Comparison of ENCODE assay signal across 33 mouse cellular contexts in genomic region chr5:137887666-137888065, GRCm38 (mm10). TPM values are rescaled to one million over a fixed set of nuclear protein-coding genes. Genes with fewer than 3 reads are reported as not detected.
"Had no signal": no experiment of that assay in that cellular context is flagged by ENCODE, and none has a peak within 500 bp of the region (broad histone marks: within the 10 kb centered on the region; RNA-seq: fewer than 3 reads in every experiment).

No protein-coding gene starts in this region.

- H3K9me3 ChIP-seq: heart, embryonic 10.5 days; heart, embryonic 12.5 days; hindbrain, embryonic 10.5 days; hindbrain, embryonic 12.5 days; intestine, embryonic 15.5 days; limb, embryonic 10.5 days; limb, embryonic 12.5 days; liver, embryonic 13.5 days had no signal

- H3K36me3 ChIP-seq: heart, embryonic 10.5 days; heart, embryonic 12.5 days; hindbrain, embryonic 10.5 days; hindbrain, embryonic 12.5 days; intestine, embryonic 15.5 days; limb, embryonic 10.5 days; limb, embryonic 12.5 days; liver, embryonic 13.5 days had no signal

- DNase-seq: gastrocnemius, postnatal 25 days; heart, adult 18-20 months; heart, postnatal 10 days; heart, postnatal 4 days; kidney, adult 18-20 months; kidney, adult 8-10 months; kidney, postnatal 10 days; kidney, postnatal 25 days; kidney, postnatal 4 days; liver; liver, embryonic 13.5 days had no signal

- H3K27ac ChIP-seq: heart, embryonic 10.5 days; hindbrain, embryonic 10.5 days; hindbrain, embryonic 12.5 days; hindbrain, embryonic 14.5 days; intestine, embryonic 15.5 days; layer of hippocampus, adult 2 months; left cerebral cortex, adult 2 months; limb, embryonic 10.5 days; limb, embryonic 12.5 days; liver, embryonic 13.5 days had no signal

- H3K4me1 ChIP-seq: heart, embryonic 12.5 days; hindbrain, embryonic 10.5 days; hindbrain, embryonic 12.5 days; intestine, embryonic 15.5 days; limb, embryonic 10.5 days; limb, embryonic 12.5 days; liver, embryonic 13.5 days had no signal

- H3K9ac ChIP-seq: heart, embryonic 12.5 days; hindbrain, embryonic 12.5 days; hindbrain, embryonic 14.5 days; intestine, embryonic 15.5 days; limb, embryonic 12.5 days; liver, embryonic 13.5 days had no signal

- ATAC-seq: hindbrain, embryonic 16.5 days; inflammation-experienced regulatory T-cells, adult 6 months; intestine, embryonic 15.5 days; intestine, postnatal 0 days had no signal

- H3K4me2 ChIP-seq: heart, embryonic 12.5 days; hindbrain, embryonic 12.5 days; hindbrain, embryonic 14.5 days; intestine, embryonic 15.5 days; limb, embryonic 12.5 days; liver, embryonic 13.5 days had no signal

- H3K27me3 ChIP-seq: hindbrain, embryonic 12.5 days; intestine, embryonic 15.5 days; limb, embryonic 12.5 days; liver, embryonic 13.5 days had no signal

- H3K4me3 ChIP-seq: heart, embryonic 10.5 days; heart, embryonic 12.5 days; hindbrain, embryonic 10.5 days; hindbrain, embryonic 12.5 days; intestine, embryonic 15.5 days; layer of hippocampus, adult 2 months; left cerebral cortex, adult 2 months; limb, embryonic 10.5 days; limb, embryonic 12.5 days; liver, embryonic 13.5 days had no signal

RNA-seq across cellular contexts. Expression of gene Pilrb2, which starts 16.1 kb away (rescaled TPM):
- total RNA-seq: gastrocnemius, adult 18-20 months; gastrocnemius, adult 8-10 months; layer of hippocampus, adult 2 months; layer of hippocampus, postnatal 10 days; layer of hippocampus, postnatal 25 days; left cerebral cortex, adult 2 months; left cerebral cortex, postnatal 14 days; left cerebral cortex, postnatal 36 days had no signal
- polyA plus RNA-seq: hindbrain, embryonic 12.5 days; hindbrain, embryonic 14.5 days; hindbrain, embryonic 16.5 days; inflammation-experienced regulatory T-cells, adult 6 months; limb, embryonic 10.5 days; limb, embryonic 12.5 days had no signal

RNA-seq across cellular contexts. Expression of gene Pilrb1, which starts 29.8 kb away (rescaled TPM):
- total RNA-seq: layer of hippocampus, adult 2 months; layer of hippocampus, postnatal 10 days; layer of hippocampus, postnatal 25 days; left cerebral cortex, adult 2 months; left cerebral cortex, postnatal 14 days; left cerebral cortex, postnatal 36 days had no signal
- polyA plus RNA-seq: hindbrain, embryonic 10.5 days; hindbrain, embryonic 12.5 days; hindbrain, embryonic 14.5 days; hindbrain, embryonic 16.5 days; limb, embryonic 10.5 days; limb, embryonic 12.5 days had no signal

RNA-seq across cellular contexts. Expression of gene Cyp3a13, which starts 33.8 kb away (rescaled TPM):
- total RNA-seq: granulocyte monocyte progenitor cell, adult 5-6 weeks; layer of hippocampus, postnatal 10 days had no signal
- polyA plus RNA-seq: heart, embryonic 14.5 days; hindbrain, embryonic 10.5 days; hindbrain, embryonic 12.5 days; hindbrain, embryonic 14.5 days; hindbrain, embryonic 16.5 days; inflammation-experienced regulatory T-cells, adult 6 months; kidney, embryonic 14.5 days; limb, embryonic 10.5 days; limb, embryonic 12.5 days had no signal
